In genomic region chr6:114737931-114738759, GRCm38 (mm10) we compare ENCODE assay signal across 8 mouse cellular contexts.
DNase-seq lines count a peak whose midpoint lies in the region; ATAC-seq and TF ChIP-seq lines count a peak whose summit lies in the region.

No protein-coding gene starts in this region.

- peak; percentile 21 for DNase-seq in kidney, postnatal 0 days (ENCODE audit: low spot score)
- DNase-seq in kidney, adult 11 months, result no peak
- peak; percentile 44 to 56 for DNase-seq in cerebellum, adult 18-20 months
- DNase-seq in stomach, postnatal 0 days (ENCODE audit: low spot score), result peak; percentile 45
- DNase-seq in frontal cortex, postnatal 25 days (ENCODE audit: low spot score in 2 of 2), result no peak
- no peak for DNase-seq in layer of hippocampus, adult 9-10 months (ENCODE audit: low spot score)

- H3K4me3 ChIP-seq in kidney, postnatal 0 days (replicated peaks; ENCODE audit: low read depth, low read length), result peak overlapping the region; percentile 18
- peak overlapping the region; percentile 34 for H3K4me3 ChIP-seq in forebrain, embryonic 13.5 days
- H3K4me3 ChIP-seq in limb, embryonic 15.5 days, result peak overlapping the region; percentile 33
- peak overlapping the region; percentile 20 for H3K4me3 ChIP-seq in stomach, postnatal 0 days (ENCODE audit: low read depth, low read length)

- H3K9me3 ChIP-seq in kidney, postnatal 0 days (replicated peaks; ENCODE audit: low read length), result no peaks in the 10 kb centered on the region
- H3K9me3 ChIP-seq in forebrain, embryonic 13.5 days (replicated peaks), result no peaks in the 10 kb centered on the region
- H3K9me3 ChIP-seq in limb, embryonic 15.5 days, result no peaks in the 10 kb centered on the region
- no peaks in the 10 kb centered on the region for H3K9me3 ChIP-seq in stomach, postnatal 0 days (ENCODE audit: control insufficient read depth, low read length)

- TF ChIP-seq EP300 in stomach, postnatal 0 days (optimal IDR thresholded peaks at IDR 0.05), result no peak

- 20% methylated on average over 40 of the region's 46 CpGs for WGBS in kidney, postnatal 0 days
- WGBS in forebrain, embryonic 13.5 days, result 9% methylated on average over 46 of the region's 46 CpGs
- WGBS in limb, embryonic 15.5 days, result 14% methylated on average over 46 of the region's 46 CpGs
- 15% methylated on average over 43 of the region's 46 CpGs for WGBS in stomach, postnatal 0 days

- peak overlapping the region; percentile 60 for H3K4me2 ChIP-seq in kidney, postnatal 0 days (ENCODE audit: low read length)
- H3K4me2 ChIP-seq in forebrain, embryonic 13.5 days, result peak overlapping the region; percentile 65
- H3K4me2 ChIP-seq in limb, embryonic 15.5 days, result peak overlapping the region; percentile 65
- peak overlapping the region; percentile 56 for H3K4me2 ChIP-seq in stomach, postnatal 0 days (replicated peaks; ENCODE audit: low read depth)

- H3K9ac ChIP-seq in kidney, postnatal 0 days (ENCODE audit: low read depth, low read length), result peak overlapping the region; percentile 50
- H3K9ac ChIP-seq in forebrain, embryonic 13.5 days, result peak overlapping the region; percentile 73
- no peak overlapping the region for H3K9ac ChIP-seq in limb, embryonic 15.5 days
- peak overlapping the region; percentile 43 for H3K9ac ChIP-seq in stomach, postnatal 0 days (ENCODE audit: low read length)

- H3K27ac ChIP-seq in kidney, postnatal 0 days, result no peak overlapping the region
- no peak overlapping the region for H3K27ac ChIP-seq in forebrain, embryonic 13.5 days
- H3K27ac ChIP-seq in limb, embryonic 15.5 days, result no peak overlapping the region
- no peak overlapping the region for H3K27ac ChIP-seq in stomach, postnatal 0 days (replicated peaks)

- ATAC-seq in kidney, postnatal 0 days (replicated peaks; ENCODE audit: low FRiP score, low read depth), result peak; percentile 61
- ATAC-seq in forebrain, embryonic 13.5 days, result peak; percentile 70
- no peak for ATAC-seq in limb, embryonic 15.5 days (ENCODE audit: insufficient number of reproducible peaks, low FRiP score, low TSS enrichment, low read depth)
- no peak for ATAC-seq in stomach, postnatal 0 days (ENCODE audit: low FRiP score, low TSS enrichment)

- no peaks in the 10 kb centered on the region for H3K4me1 ChIP-seq in kidney, postnatal 0 days (replicated peaks; ENCODE audit: insufficient read depth, low read length)
- peaks cover 12% of the 10 kb centered on the region; the same call in 1 of the 2 replicates for H3K4me1 ChIP-seq in forebrain, embryonic 13.5 days
- peaks cover 20% of the 10 kb centered on the region for H3K4me1 ChIP-seq in limb, embryonic 15.5 days
- no peaks in the 10 kb centered on the region for H3K4me1 ChIP-seq in stomach, postnatal 0 days (replicated peaks; ENCODE audit: control insufficient read depth, insufficient read depth)

- no peak for TF ChIP-seq CTCF in kidney, postnatal 0 days (IDR thresholded peaks at IDR 0.05; ENCODE audit: low read depth)
- TF ChIP-seq CTCF in stomach, postnatal 0 days (IDR thresholded peaks at IDR 0.05; ENCODE audit: low read depth), result no peak

- H3K36me3 ChIP-seq in kidney, postnatal 0 days (ENCODE audit: insufficient read depth, low read length), result no peaks in the 10 kb centered on the region
- H3K36me3 ChIP-seq in forebrain, embryonic 13.5 days (ENCODE audit: poor library complexity, severe bottlenecking), result peaks cover 16% of the 10 kb centered on the region
- peaks cover 4% of the 10 kb centered on the region; the same call in 1 of the 2 replicates for H3K36me3 ChIP-seq in limb, embryonic 15.5 days
- H3K36me3 ChIP-seq in stomach, postnatal 0 days (ENCODE audit: control insufficient read depth, insufficient read depth, low read length), result no peaks in the 10 kb centered on the region

- H3K27me3 ChIP-seq in kidney, postnatal 0 days (ENCODE audit: insufficient read depth, low read length), result no peaks in the 10 kb centered on the region
- H3K27me3 ChIP-seq in forebrain, embryonic 13.5 days, result peaks cover 4% of the 10 kb centered on the region; the same call in 1 of the 2 replicates
- H3K27me3 ChIP-seq in limb, embryonic 15.5 days, result 0 out of 2 replicates have a peak, but pooled peaks cover 4% of the 10 kb centered on the region
- H3K27me3 ChIP-seq in stomach, postnatal 0 days (ENCODE audit: control insufficient read depth, insufficient read depth, low read length), result no peaks in the 10 kb centered on the region

Comparison
In these comparisons a context has a peak if more than half of its experiments do, and no peak if none do; other contexts are left out.
1. DNase-seq: peak in kidney, postnatal 0 days (single experiment), cerebellum, adult 18-20 months (2 of 2) and stomach, postnatal 0 days (single experiment); none in kidney, adult 11 months (single experiment), frontal cortex, postnatal 25 days (0 of 2) and layer of hippocampus, adult 9-10 months (single experiment).
2. ATAC-seq: peak in kidney, postnatal 0 days (single experiment) and forebrain, embryonic 13.5 days (single experiment); none in limb, embryonic 15.5 days (single experiment) and stomach, postnatal 0 days (single experiment).
3. Peak in every context shown above with its lines, with median percentiles within 50 percentile points of each other: H3K4me2 ChIP-seq and H3K4me3 ChIP-seq.